Mouse (Mus musculus) heart, adult 2 months (tissue): ENCODE results near the gene Crlf3.

Experiments
- CTCF ChIP-seq: fragments of 200-600 bp; IDR thresholded peaks from 2 replicates; pipeline ENCODE4 v1.8.1; 2022; ENCODE audit warnings: antibody characterized with exemption, mild to moderate bottlenecking, moderate library complexity
- POLR2A ChIP-seq: fragments of 200-500 bp; IDR thresholded peaks from 2 replicates; pipeline ENCODE4 v1.6.1; 2011; ENCODE audit warnings: mild to moderate bottlenecking, low read depth, low read length, control low read depth; ENCODE audit not compliant: insufficient read depth

GRCm38 (mm10) chr11:80046856-80047255, 33.9 kb downstream of the Crlf3 start:
- TF ChIP-seq CTCF (no peak), POLR2A (no peak)
